Mouse (Mus musculus): ENCODE measurements at regions not wholly inside any gene's neighbourhood (a gene's known extent, or its start where the extent isn't known, plus 50 kb on each side); places are given as distances from the start of the nearest gene placed in this dataset.
"Not testable (repeated sequence)": the region's sequence is repeated elsewhere in the genome, so short reads cannot be mapped to it uniquely, and the experiment has no call there.

- DNase-seq (ENCODE audit: low spot score in 2 of 2), result no peak
Measured at GRCm38 (mm10) chr4:93579343-93579742, 244.0 kb upstream of the Tusc1 start.

GRCm38 (mm10) chr4:93567487-93568259 lies 232.4 kb upstream of the Tusc1 start:
- DNase-seq (ENCODE audit: low spot score in 2 of 2), result no peak

- DNase-seq (ENCODE audit: low spot score in 2 of 2), result no peak
Measured at GRCm38 (mm10) chr4:93555787-93556760, 220.8 kb upstream of the Tusc1 start.

- DNase-seq (ENCODE audit: low spot score in 2 of 2), result not testable (repeated sequence)
Measured at GRCm38 (mm10) chr4:93555181-93555580, 219.9 kb upstream of the Tusc1 start.

GRCm38 (mm10) chr4:93552489-93553160 lies 217.3 kb upstream of the Tusc1 start:
- DNase-seq (ENCODE audit: low spot score in 2 of 2), result no peak

GRCm38 (mm10) chr4:93551086-93551485 lies 215.8 kb upstream of the Tusc1 start:
- peak; percentile 61 to 87 for DNase-seq (ENCODE audit: low spot score in 2 of 2)

GRCm38 (mm10) chr4:93540588-93540987 lies 205.3 kb upstream of the Tusc1 start:
- no peak for DNase-seq (ENCODE audit: low spot score in 2 of 2)

GRCm38 (mm10) chr4:93527382-93527781 lies 192.1 kb upstream of the Tusc1 start:
- DNase-seq (ENCODE audit: low spot score in 2 of 2), result no peak

- DNase-seq (ENCODE audit: low spot score in 2 of 2), result no peak
Measured at GRCm38 (mm10) chr4:93520454-93521100, 185.3 kb upstream of the Tusc1 start.

- DNase-seq (ENCODE audit: low spot score in 2 of 2), result no peak
Measured at GRCm38 (mm10) chr4:93518925-93519324, 183.6 kb upstream of the Tusc1 start.

- DNase-seq (ENCODE audit: low spot score in 2 of 2), result no peak
Measured at GRCm38 (mm10) chr4:93510771-93511170, 175.5 kb upstream of the Tusc1 start.

- no peak for DNase-seq (ENCODE audit: low spot score in 2 of 2)
Measured at GRCm38 (mm10) chr4:93496871-93497270, 161.6 kb upstream of the Tusc1 start.

- no peak for DNase-seq (ENCODE audit: low spot score in 2 of 2)
Measured at GRCm38 (mm10) chr4:93494319-93494718, 159.0 kb upstream of the Tusc1 start.

- no peak for DNase-seq (ENCODE audit: low spot score in 2 of 2)
Measured at GRCm38 (mm10) chr4:93493905-93494304, 158.6 kb upstream of the Tusc1 start.

- DNase-seq (ENCODE audit: low spot score in 2 of 2), result no peak
Measured at GRCm38 (mm10) chr4:93493326-93493725, 158.0 kb upstream of the Tusc1 start.

GRCm38 (mm10) chr4:93488570-93488969 lies 153.3 kb upstream of the Tusc1 start:
- DNase-seq (ENCODE audit: low spot score in 2 of 2), result no peak

- DNase-seq (ENCODE audit: low spot score in 2 of 2), result no peak
Measured at GRCm38 (mm10) chr4:93486455-93486854, 151.1 kb upstream of the Tusc1 start.

- no peak for DNase-seq (ENCODE audit: low spot score in 2 of 2)
Measured at GRCm38 (mm10) chr4:93481247-93481646, 145.9 kb upstream of the Tusc1 start.

- DNase-seq (ENCODE audit: low spot score in 2 of 2), result no peak
Measured at GRCm38 (mm10) chr4:93477189-93477767, 142.0 kb upstream of the Tusc1 start.

GRCm38 (mm10) chr4:93467998-93468397 lies 132.7 kb upstream of the Tusc1 start:
- DNase-seq (ENCODE audit: low spot score in 2 of 2), result no peak

GRCm38 (mm10) chr4:93467424-93467823 lies 132.1 kb upstream of the Tusc1 start:
- no peak for DNase-seq (ENCODE audit: low spot score in 2 of 2)

Data from gastrocnemius, postnatal 4 days (tissue).